Mouse (Mus musculus) erythroblast, embryonic 14.5 days (primary cell): ENCODE measurements around the gene 2510002D24Rik. TPM values are rescaled to one million over a fixed set of nuclear protein-coding genes. Genes with fewer than 3 reads are reported as not detected.

Experiments used
- H3K27me3 ChIP-seq: 2 replicates; pipeline ENCODE4 v1.6.1; 2012; ENCODE audit warnings: inconsistent platforms; ENCODE audit not compliant: control insufficient read depth
- H3K36me3 ChIP-seq: 2 replicates; pipeline ENCODE4 v1.6.1; 2012; ENCODE audit warnings: mild to moderate bottlenecking, inconsistent platforms; ENCODE audit not compliant: control insufficient read depth
- H3K4me1 ChIP-seq: 2 replicates; pipeline ENCODE4 v1.6.1; 2012; ENCODE audit warnings: inconsistent platforms; ENCODE audit not compliant: control insufficient read depth
- H3K4me3 ChIP-seq: replicated peaks from 2 replicates; pipeline ENCODE3; 2012; ENCODE audit warnings: moderate library complexity, mild to moderate bottlenecking, inconsistent platforms
- H3K9me3 ChIP-seq: 2 replicates; pipeline ENCODE4 v1.6.1; 2012; ENCODE audit warnings: low read length, inconsistent platforms, mixed read lengths; ENCODE audit not compliant: control insufficient read depth
- GATA1 ChIP-seq: IDR thresholded peaks from 2 replicates; pipeline ENCODE4 v1.6.1; 2012; ENCODE audit warnings: low read length, inconsistent platforms, mixed read lengths
- TAL1 ChIP-seq: IDR thresholded peaks from 3 replicates; pipeline ENCODE4 v1.6.1; 2012; ENCODE audit warnings: low read length, inconsistent platforms, mixed read lengths
- polyA plus RNA-seq: library from polyadenylated mRNA; stranded (reverse); fragments of >175 nt; gene quantifications from 2 replicates; pipeline ENCODE4 v1.2.3, GENCODE M21; 2012

2510002D24Rik gene
- polyA plus RNA-seq, 1 experiment, result 4.5 TPM

- no peaks in the 10 kb centered on the region for H3K27me3 ChIP-seq
- H3K36me3 ChIP-seq, result peaks cover 62% of the 10 kb centered on the region
- TF ChIP-seq GATA1, result no peak
- H3K4me3 ChIP-seq, result peak overlapping the region; percentile 99
- H3K9me3 ChIP-seq, result no peaks in the 10 kb centered on the region
- H3K4me1 ChIP-seq, result peaks cover 52% of the 10 kb centered on the region
These were observed 41.8 kb downstream of the 2510002D24Rik start for GRCm38 (mm10) chr16:18878091-18878720.

GRCm38 (mm10) chr16:18884044-18884443, 47.7 kb downstream of the 2510002D24Rik start:
- Histone ChIP-seq H3K27me3 (no peaks in the 10 kb centered on the region), H3K4me1 (peaks cover 30% of the 10 kb centered on the region), H3K9me3 (no peaks in the 10 kb centered on the region), H3K4me3 (no peak overlapping the region), H3K36me3 (peaks cover 60% of the 10 kb centered on the region)
- TF ChIP-seq GATA1 (no peak), TAL1 (no peak)

Other genes starting within 250 kb of the 2510002D24Rik start
- not detected in 2 replicates for gene Tbx1, start 245.9 kb upstream of the 2510002D24Rik start, polyA plus RNA-seq
- gene Gp1bb, start 214.2 kb upstream of the 2510002D24Rik start, polyA plus RNA-seq, result 0.44 and 0.64 TPM in 2 replicates
- gene Gm49601, start 210.2 kb upstream of the 2510002D24Rik start, polyA plus RNA-seq, result 0.02 TPM in 1 of 2 replicates, not detected in the other
- 0.03 TPM in 1 of 2 replicates, not detected in the other for gene Sept5, start 206.6 kb upstream of the 2510002D24Rik start, polyA plus RNA-seq
- 0.09 and 0.19 TPM in 2 replicates for gene Cldn5, start 59.7 kb upstream of the 2510002D24Rik start, polyA plus RNA-seq
- gene Ufd1, start 24.8 kb upstream of the 2510002D24Rik start, polyA plus RNA-seq, result 2.0 and 2.8 TPM in 2 replicates
- 4.8 and 5.3 TPM in 2 replicates for gene Cdc45, start 24.6 kb upstream of the 2510002D24Rik start, polyA plus RNA-seq
- not detected in 2 replicates for gene Gm28539, start within 50 bp of the 2510002D24Rik start, polyA plus RNA-seq
- 1.9 and 2.1 TPM in 2 replicates for gene Mrpl40, start 40.3 kb downstream of the 2510002D24Rik start, polyA plus RNA-seq
- 0.95 and 1.0 TPM in 2 replicates for gene Hira, start 40.5 kb downstream of the 2510002D24Rik start, polyA plus RNA-seq